In the genomic region with DNA sequence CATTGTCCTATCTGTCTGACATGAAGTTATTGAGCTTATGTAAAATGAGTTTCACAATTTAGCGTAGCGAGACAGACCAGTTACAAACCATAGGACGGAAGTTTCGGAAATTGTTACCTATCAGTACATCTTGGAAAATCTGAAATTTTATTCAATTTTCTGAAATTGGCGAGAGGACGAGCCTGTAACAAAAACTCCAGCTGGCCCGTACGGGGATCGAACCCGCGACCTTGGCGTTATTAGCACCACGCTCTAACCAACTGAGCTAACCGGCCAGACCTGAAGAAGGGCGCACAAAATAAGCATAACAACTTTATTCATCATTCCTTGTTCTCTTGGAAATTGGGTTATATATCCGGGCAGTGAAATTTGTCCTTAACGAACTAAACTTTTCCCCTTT, we compare ENCODE assay signal across 7 mouse cellular contexts. TPM values are rescaled to one million over a fixed set of nuclear protein-coding genes. Genes with fewer than 3 reads are reported as not detected.
DNase-seq lines count a peak whose midpoint lies in the region; ATAC-seq lines count a peak whose summit lies in the region.

No protein-coding gene starts in this region.

- ATAC-seq in intestine, embryonic 16.5 days: peak; percentile 86

- peak overlapping the region; percentile 74 for H3K4me2 ChIP-seq in intestine, embryonic 16.5 days (ENCODE audit: low read depth, low read length)

- DNase-seq in adrenal gland, adult (ENCODE audit: inconsistent age in 2 of 2, low spot score in 1 of 2): peak; percentile 90 to 99
- peak; percentile 88 for DNase-seq in embryo, embryonic 11 days
- peak; percentile 71 to 84 for DNase-seq in gastrocnemius, postnatal 4 days (ENCODE audit: low spot score in 2 of 2)
- DNase-seq in left cerebral cortex, postnatal 36 days (ENCODE audit: low spot score in 2 of 2): peak; percentile 85 to 89
- DNase-seq in mesoderm, embryonic 11.5 days (ENCODE audit: low read depth, low spot score): peak; percentile 84
- peak; percentile 85 for DNase-seq in right cerebral cortex, postnatal 4 days

- peak overlapping the region; percentile 68; the same call in 1 of the 2 replicates for H3K9ac ChIP-seq in intestine, embryonic 16.5 days (ENCODE audit: low read depth, low read length)

- WGBS in intestine, embryonic 16.5 days: under 1% methylated on average over 17 of the region's 17 CpGs

- H3K4me3 ChIP-seq in intestine, embryonic 16.5 days (ENCODE audit: low read length): peak overlapping the region; percentile 65

- H3K4me1 ChIP-seq in intestine, embryonic 16.5 days (ENCODE audit: control insufficient read depth, insufficient read depth, low read length): peaks cover 8% of the 10 kb centered on the region; the same call in 1 of the 2 replicates

- H3K36me3 ChIP-seq in intestine, embryonic 16.5 days (ENCODE audit: control insufficient read depth, insufficient read depth, low read length): no peaks in the 10 kb centered on the region

- H3K27ac ChIP-seq in intestine, embryonic 16.5 days (ENCODE audit: low read length): peak overlapping the region; percentile 83; the same call in 1 of the 2 replicates

- intact Hi-C loops in left cerebral cortex, postnatal 36 days (cut with DNase I): loop anchor here (2.0 to 10.0 kb wide), 3 partner anchors 81 to 1723 kb away; a partner anchor contains a TSS

- H3K27me3 ChIP-seq in intestine, embryonic 16.5 days (replicated peaks; ENCODE audit: control insufficient read depth, insufficient read depth, low read length): no peaks in the 10 kb centered on the region

- no peaks in the 10 kb centered on the region for H3K9me3 ChIP-seq in intestine, embryonic 16.5 days (ENCODE audit: control insufficient read depth, low read length)

RNA-seq across cellular contexts. Expression of a gene that starts 14.2 kb away (rescaled TPM):
- total RNA-seq in gastrocnemius, postnatal 4 days (2021): 1 to 10 TPM; 6.2 to 6.6 TPM
- polyA plus RNA-seq in intestine, embryonic 16.5 days (2015; fragmentation: Nextera tagmentation; extraction: Ambion mirVana): 10.2 and 11.2 TPM in 2 replicates
- 1 to 10 TPM; 8.4 to 8.5 TPM for total RNA-seq in left cerebral cortex, postnatal 36 days (2021)

RNA-seq across cellular contexts. Expression of a gene that starts 27.8 kb away (rescaled TPM):
- total RNA-seq in gastrocnemius, postnatal 4 days (2021): not detected
- 0.07 and 0.11 TPM in 2 replicates for polyA plus RNA-seq in intestine, embryonic 16.5 days (2015; fragmentation: Nextera tagmentation; extraction: Ambion mirVana)
- not detected for total RNA-seq in left cerebral cortex, postnatal 36 days (2021)

RNA-seq across cellular contexts. Expression of a gene that starts 50.7 kb away (rescaled TPM):
- total RNA-seq in gastrocnemius, postnatal 4 days (2021): under 1 TPM in 1 of 2 experiments, not detected in 1; 0.23 TPM
- polyA plus RNA-seq in intestine, embryonic 16.5 days (2015; fragmentation: Nextera tagmentation; extraction: Ambion mirVana): 0.12 TPM in 2 replicates
- total RNA-seq in left cerebral cortex, postnatal 36 days (2021): 1 to 10 TPM in 1 of 2 experiments, under 1 TPM in 1; 0.93 to 1.5 TPM

Comparison
In these comparisons a context has a peak if more than half of its experiments do, and no peak if none do; other contexts are left out.
1. Peak in every context shown above with its lines: DNase-seq, ATAC-seq, H3K4me3 ChIP-seq and H3K27ac ChIP-seq.